Mouse (Mus musculus): ENCODE measurements at regions not wholly inside any gene's neighbourhood (a gene's known extent, or its start where the extent isn't known, plus 50 kb on each side); places are given as distances from the start of the nearest gene placed in this dataset.

DNA sequence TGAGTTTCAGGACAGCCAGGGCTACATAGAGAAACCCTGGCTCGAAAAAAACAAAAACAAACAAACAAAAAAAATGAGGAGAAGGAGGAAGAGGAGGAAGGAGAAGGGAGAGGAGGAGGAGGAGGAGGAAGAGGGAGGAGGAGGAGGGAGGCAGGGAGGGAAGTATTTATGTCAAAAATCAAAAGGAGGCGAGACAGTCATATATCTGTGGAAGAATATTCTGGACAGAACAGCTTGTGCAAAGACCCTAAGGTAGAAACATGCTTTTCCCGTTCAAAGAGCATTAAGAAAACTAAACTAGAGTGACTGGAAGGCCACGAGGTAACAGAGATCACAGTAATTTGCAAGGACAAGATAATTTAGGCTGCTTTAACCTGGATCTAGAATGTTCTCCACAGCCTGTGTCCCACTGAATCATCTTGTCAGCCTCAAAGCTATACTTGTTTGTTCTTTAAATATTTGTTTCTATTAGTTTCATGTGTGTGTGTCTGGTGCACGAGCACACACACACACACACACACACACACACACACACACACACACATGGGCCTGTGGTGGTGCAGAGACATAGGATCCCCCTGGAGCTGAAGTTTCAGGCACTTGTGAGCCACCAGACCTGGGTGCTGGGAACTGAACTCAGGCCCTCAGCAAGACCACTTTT is 50.5 kb upstream of the Cpsf6 start:
- no peak for TF ChIP-seq POLR2A (IDR thresholded peaks at IDR 0.05; ENCODE audit: borderline replicate concordance, control insufficient read depth, low read depth, low read length)
- no peak for TF ChIP-seq CTCF (IDR thresholded peaks at IDR 0.05; ENCODE audit: control insufficient read depth, insufficient read depth, low read length)

All from bone marrow, adult 2 months (tissue).